Mouse (Mus musculus) C2C12 (cell line): Measurements from ENCODE around the gene Gtf3c1.

Experiments
- CEBPB ChIP-seq: IDR thresholded peaks from one replicate; pipeline ENCODE4 v1.6.1; 2011; ENCODE audit warnings: low read depth, mild to moderate bottlenecking, control low read depth, moderate library complexity
- CTCF ChIP-seq: IDR thresholded peaks from one replicate; pipeline ENCODE4 v1.5.1; 2011; ENCODE audit not compliant: control insufficient read depth, insufficient read depth, insufficient read length
- FOSL1 ChIP-seq: IDR thresholded peaks from one replicate; pipeline ENCODE4 v1.8.0; 2011; ENCODE audit warnings: mild to moderate bottlenecking, low read length; ENCODE audit not compliant: poor library complexity, insufficient read depth, severe bottlenecking
- MAX ChIP-seq: IDR thresholded peaks from one replicate; pipeline ENCODE4 v1.6.1; 2011; ENCODE audit warnings: mild to moderate bottlenecking, control low read depth
- MYOD1 ChIP-seq: IDR thresholded peaks from one replicate; pipeline ENCODE4 v1.6.1; 2011; ENCODE audit warnings: low read depth; ENCODE audit not compliant: control insufficient read depth, insufficient read length
- MYOG ChIP-seq: IDR thresholded peaks from one replicate; pipeline ENCODE4 v1.6.1; 2011; ENCODE audit not compliant: control insufficient read depth, insufficient read length; ENCODE audit errors: extremely low read depth
- USF1 ChIP-seq: IDR thresholded peaks from one replicate; pipeline ENCODE4 v1.6.1; 2011; ENCODE audit warnings: low read depth, mild to moderate bottlenecking, control low read depth, moderate library complexity

DNA sequence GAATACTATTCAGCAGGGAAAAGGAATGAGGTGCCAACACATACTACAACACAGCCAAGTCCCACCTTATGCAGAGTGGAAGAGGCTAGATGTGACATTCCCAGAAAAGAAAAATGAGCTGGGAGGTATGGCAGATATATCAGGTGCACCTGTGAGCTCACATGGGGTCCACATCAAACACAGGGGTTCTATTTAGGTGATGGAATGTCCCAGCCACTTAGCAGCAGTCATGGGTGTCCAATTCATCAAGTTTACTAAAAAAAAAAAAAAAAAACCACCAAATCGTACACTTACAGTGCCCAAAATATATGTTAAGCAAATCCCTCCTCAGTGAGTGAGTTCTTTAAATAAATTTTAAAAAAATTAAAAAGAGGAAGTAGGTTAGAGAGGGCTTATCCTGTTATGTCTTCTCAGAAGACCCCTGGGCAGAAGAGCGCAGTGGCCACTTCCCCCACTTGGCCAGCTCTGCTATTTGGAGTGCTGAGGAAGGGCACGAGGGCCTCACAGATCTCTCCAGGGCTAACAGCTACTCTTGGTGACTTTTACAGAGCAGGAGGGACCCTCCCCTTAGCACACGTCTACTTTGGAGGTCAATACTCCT lies 108.1 kb downstream of the Gtf3c1 start:
- TF ChIP-seq CTCF (no peak), MYOG (no peak), MAX (no peak), USF1 (no peak), CEBPB (no peak), FOSL1 (no peak), MYOD1 (no peak)
